8 mouse cellular contexts compared by ENCODE assay signal in genomic region chr1:134322591-134322990, GRCm38 (mm10). TPM values are rescaled to one million over a fixed set of nuclear protein-coding genes. Genes with fewer than 3 reads are reported as not detected.
DNase-seq lines count a peak whose midpoint lies in the region; ATAC-seq and TF ChIP-seq lines count a peak whose summit lies in the region.
"Had no signal": no experiment of that assay in that cellular context is flagged by ENCODE, and none has a peak within 500 bp of the region (broad histone marks: within the 10 kb centered on the region; RNA-seq: fewer than 3 reads in every experiment).

No protein-coding gene starts in this region.

- no peak overlapping the region for H3K9ac ChIP-seq in kidney, embryonic 14.5 days (ENCODE audit: low read depth, low read length)
- H3K9ac ChIP-seq in lung, postnatal 0 days (replicated peaks; ENCODE audit: low read depth) = no peak overlapping the region
- H3K9ac ChIP-seq: liver, embryonic 15.5 days had no signal

- TF ChIP-seq EP300 in lung, postnatal 0 days (IDR thresholded peaks at IDR 0.05) = no peak

- no peaks in the 10 kb centered on the region for H3K9me3 ChIP-seq in kidney, embryonic 14.5 days (ENCODE audit: control insufficient read depth, low read length)
- H3K9me3 ChIP-seq in lung, postnatal 0 days (ENCODE audit: low read length) = no peaks in the 10 kb centered on the region
- H3K9me3 ChIP-seq: liver, embryonic 15.5 days had no signal

- peaks cover 7% of the 10 kb centered on the region; the same call in 1 of the 2 replicates for H3K4me1 ChIP-seq in kidney, embryonic 14.5 days (ENCODE audit: control insufficient read depth, insufficient read depth, low read length)
- H3K4me1 ChIP-seq in lung, postnatal 0 days (ENCODE audit: insufficient read depth, low read depth, low read length) = no peaks in the 10 kb centered on the region
- H3K4me1 ChIP-seq: liver, embryonic 15.5 days had no signal

- intact Hi-C loops in gastrocnemius, adult 2 months (cut with DNase I) = loop anchor here (1.0 to 5.0 kb wide), 3 partner anchors 80 to 172 kb away; no protein-coding TSS in a partner anchor

- no peak overlapping the region for H3K27ac ChIP-seq in kidney, embryonic 14.5 days (ENCODE audit: low read depth, low read length)
- no peak overlapping the region for H3K27ac ChIP-seq in gastrocnemius, adult 2 months
- no peak overlapping the region for H3K27ac ChIP-seq in lung, postnatal 0 days (ENCODE audit: low read length)
- H3K27ac ChIP-seq: liver, embryonic 15.5 days had no signal

- H3K4me2 ChIP-seq in kidney, embryonic 14.5 days (replicated peaks; ENCODE audit: low read depth, low read length) = no peak overlapping the region
- no peak overlapping the region for H3K4me2 ChIP-seq in lung, postnatal 0 days (replicated peaks; ENCODE audit: low read depth, low read length)
- H3K4me2 ChIP-seq: liver, embryonic 15.5 days had no signal

- no peak overlapping the region for H3K4me3 ChIP-seq in kidney, embryonic 14.5 days (ENCODE audit: low read length)
- H3K4me3 ChIP-seq in gastrocnemius, adult 2 months = no peak overlapping the region
- H3K4me3 ChIP-seq in lung, postnatal 0 days (ENCODE audit: low read depth, low read length) = no peak overlapping the region
- H3K4me3 ChIP-seq: liver, embryonic 15.5 days had no signal

- DNase-seq in kidney, adult 18-20 months = peak; percentile 32
- peak; percentile 40 for DNase-seq in adipocyte (ENCODE audit: low spot score)
- DNase-seq in gastrocnemius, adult 2 months = peak; percentile 64
- DNase-seq in lung, postnatal 0 days (ENCODE audit: low spot score) = peak; percentile 57
- no peak for DNase-seq in urinary bladder, postnatal 4 days (ENCODE audit: low spot score in 2 of 2)
- DNase-seq in urinary bladder, adult 18-20 months (ENCODE audit: low spot score in 2 of 2) = no peak

- 76% methylated on average over 6 of the region's 6 CpGs for WGBS in kidney, embryonic 14.5 days
- 69% methylated on average over 6 of the region's 6 CpGs for WGBS in lung, postnatal 0 days

- no peaks in the 10 kb centered on the region for H3K36me3 ChIP-seq in kidney, embryonic 14.5 days (ENCODE audit: control insufficient read depth, insufficient read depth, low read length)
- H3K36me3 ChIP-seq in lung, postnatal 0 days (ENCODE audit: insufficient read depth, low read length) = no peaks in the 10 kb centered on the region
- H3K36me3 ChIP-seq: liver, embryonic 15.5 days had no signal

- no peak for ATAC-seq in kidney, embryonic 14.5 days (ENCODE audit: low FRiP score, low TSS enrichment)
- peak; percentile 72 for ATAC-seq in lung, postnatal 0 days

- TF ChIP-seq CTCF in gastrocnemius, adult 2 months (IDR thresholded peaks at IDR 0.05) = peak; percentile 80
- TF ChIP-seq CTCF in lung, postnatal 0 days (IDR thresholded peaks at IDR 0.05) = peak; percentile 74

- no peaks in the 10 kb centered on the region; the same call in 1 of the 2 replicates for H3K27me3 ChIP-seq in kidney, embryonic 14.5 days (ENCODE audit: control insufficient read depth, insufficient read depth, low read length)
- H3K27me3 ChIP-seq in lung, postnatal 0 days (replicated peaks; ENCODE audit: insufficient read depth, low read length) = no peaks in the 10 kb centered on the region
- H3K27me3 ChIP-seq: liver, embryonic 15.5 days had no signal

RNA-seq across cellular contexts. Expression of gene Ppfia4, which starts 10.1 kb away (rescaled TPM):
- polyA plus RNA-seq in kidney, embryonic 14.5 days (2014; fragmentation: Nextera tagmentation; extraction: Ambion mirVana) = 1.6 and 2.7 TPM in 2 replicates
- under 1 TPM; 0.42 to 0.46 TPM for total RNA-seq in gastrocnemius, adult 2 months (2021)
- polyA plus RNA-seq in lung, postnatal 0 days (2015; fragmentation: Nextera tagmentation; extraction: Ambion mirVana) = 4.5 TPM in 2 replicates

RNA-seq across cellular contexts. Expression of gene Myog, which starts 32.8 kb away (rescaled TPM):
- polyA plus RNA-seq in kidney, embryonic 14.5 days (2014; fragmentation: Nextera tagmentation; extraction: Ambion mirVana) = 0.97 and 1.4 TPM in 2 replicates
- total RNA-seq in gastrocnemius, adult 2 months (2021) = 10 to 100 TPM; 11.6 to 34.5 TPM
- polyA plus RNA-seq in lung, postnatal 0 days (2015; fragmentation: Nextera tagmentation; extraction: Ambion mirVana) = not detected in 2 replicates

RNA-seq across cellular contexts. Expression of gene Tmem183a, which starts 39.2 kb away (rescaled TPM):
- polyA plus RNA-seq in kidney, embryonic 14.5 days (2014; fragmentation: Nextera tagmentation; extraction: Ambion mirVana) = 57.0 and 91.3 TPM in 2 replicates
- total RNA-seq in gastrocnemius, adult 2 months (2021) = 10 to 100 TPM; 12.3 to 12.4 TPM
- 42.9 and 44.8 TPM in 2 replicates for polyA plus RNA-seq in lung, postnatal 0 days (2015; fragmentation: Nextera tagmentation; extraction: Ambion mirVana)

Comparison
In these comparisons a context has a peak if more than half of its experiments do, and no peak if none do; other contexts are left out.
1. DNase-seq: peak in kidney, adult 18-20 months (single experiment), adipocyte (single experiment), gastrocnemius, adult 2 months (single experiment) and lung, postnatal 0 days (single experiment); none in urinary bladder, postnatal 4 days (0 of 2) and urinary bladder, adult 18-20 months (0 of 2).